Mouse (Mus musculus) heart, embryonic 12.5 days (tissue): Measurements from ENCODE around the gene Prickle1. TPM values are rescaled to one million over a fixed set of nuclear protein-coding genes. Genes with fewer than 3 reads are reported as not detected.

ENCODE experiments used
- ATAC-seq: fragments of 200-750 bp; cut with Nextera tagmentation; 2 replicates; pipeline ENCODE4 v1.8.0; 2017; ENCODE audit warnings: moderate TSS enrichment, moderate library complexity; ENCODE audit not compliant: insufficient number of reproducible peaks, low FRiP score
- H3K27ac ChIP-seq: fragments of 300-500 bp; sonication (generic); 2 replicates; pipeline ENCODE4 v1.5.1; 2016; ENCODE audit warnings: mild to moderate bottlenecking, moderate library complexity; ENCODE audit not compliant: poor library complexity, severe bottlenecking
- H3K27me3 ChIP-seq: fragments of 300-500 bp; sonication (generic); replicated peaks from 2 replicates; pipeline ENCODE4 v1.6.1; 2016; ENCODE audit warnings: mild to moderate bottlenecking, moderate library complexity
- H3K36me3 ChIP-seq: fragments of 300-500 bp; sonication (generic); 2 replicates; pipeline ENCODE4 v1.6.1; 2016; ENCODE audit warnings: mild to moderate bottlenecking, moderate library complexity
- H3K4me1 ChIP-seq: fragments of 300-500 bp; sonication (generic); replicated peaks from 2 replicates; pipeline ENCODE4 v1.6.1; 2016; ENCODE audit warnings: mild to moderate bottlenecking
- H3K4me2 ChIP-seq: fragments of 300-500 bp; sonication (generic); 2 replicates; pipeline ENCODE4 v1.6.1; 2016; ENCODE audit warnings: mild to moderate bottlenecking, moderate library complexity
- H3K4me3 ChIP-seq: fragments of 300-500 bp; sonication (generic); 2 replicates; pipeline ENCODE4 v1.5.1; 2016; ENCODE audit warnings: mild to moderate bottlenecking
- H3K9ac ChIP-seq: fragments of 300-500 bp; sonication (generic); 2 replicates; pipeline ENCODE4 v1.6.1; 2016; ENCODE audit warnings: mild to moderate bottlenecking, moderate library complexity
- H3K9me3 ChIP-seq: fragments of 300-500 bp; sonication (generic); replicated peaks from 2 replicates; pipeline ENCODE4 v1.6.1; 2016; ENCODE audit warnings: mild to moderate bottlenecking, moderate library complexity
- WGBS: fragments of 180-500 bp; shearing (Covaris S2); methylation state at CpG from one replicate; pipeline ENCODE4 v1.1.7; 2016; 5-methylcytosine and 5-hydroxymethylcytosine counted together
- polyA plus RNA-seq: library from polyadenylated mRNA; unstranded; fragments of >200 nt; fragmentation: Nextera tagmentation; extraction: Ambion mirVana; gene quantifications from 2 replicates; pipeline ENCODE4 v1.2.1, GENCODE M21; 2016

Gene Prickle1
- polyA plus RNA-seq, 1 experiment from 2014 or later, result 42.2 TPM

DNA sequence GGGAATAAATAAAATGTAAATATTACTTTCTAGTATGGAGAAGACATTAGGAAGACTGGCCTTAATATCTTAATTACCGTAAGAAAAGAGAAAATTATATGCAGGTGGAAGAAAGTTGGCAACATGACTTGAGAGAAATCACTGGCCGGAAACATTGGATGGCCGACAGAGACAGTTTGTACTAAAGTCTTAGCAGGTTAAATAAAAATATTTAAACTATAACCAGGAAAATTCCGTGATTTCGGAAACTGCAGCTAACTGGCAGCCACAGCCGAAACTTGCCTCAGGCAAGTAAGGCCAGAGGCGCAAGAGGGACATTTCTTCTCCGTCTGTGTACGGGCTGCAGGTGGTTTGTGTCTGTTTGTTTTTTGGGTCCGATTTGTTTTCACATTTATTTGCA is 22.8 kb downstream of the Prickle1 start:
- WGBS, result 92% methylated on average over 10 of the region's 10 CpGs
- Histone ChIP-seq H3K9ac (no peak overlapping the region), H3K4me1 (peaks cover 21% of the 10 kb centered on the region)

GRCm38 (mm10) chr15:93570881-93571495 is 24.7 kb downstream of the Prickle1 start:
- H3K4me1 ChIP-seq, result peaks cover 26% of the 10 kb centered on the region
- ATAC-seq, result no peak
- no peak overlapping the region for H3K27ac ChIP-seq
- no peaks in the 10 kb centered on the region for H3K27me3 ChIP-seq
- no peak overlapping the region for H3K4me2 ChIP-seq
- peaks cover 22% of the 10 kb centered on the region for H3K36me3 ChIP-seq
- H3K4me3 ChIP-seq, result no peak overlapping the region
- 66% methylated on average over 11 of the region's 11 CpGs for WGBS
- no peaks in the 10 kb centered on the region for H3K9me3 ChIP-seq
- H3K9ac ChIP-seq, result no peak overlapping the region

More for the DNA sequence above, 22.8 kb downstream of the Prickle1 start:
- peaks cover 29% of the 10 kb centered on the region for H3K36me3 ChIP-seq
- H3K9me3 ChIP-seq, result peaks cover 7% of the 10 kb centered on the region
- no peak overlapping the region for H3K4me3 ChIP-seq
- H3K27ac ChIP-seq, result no peak overlapping the region
- no peaks in the 10 kb centered on the region for H3K27me3 ChIP-seq
- no peak overlapping the region for H3K4me2 ChIP-seq
- no peak for ATAC-seq

- WGBS, result 81% methylated on average over 3 of the region's 3 CpGs
- Histone ChIP-seq H3K9me3 (no peaks in the 10 kb centered on the region), H3K4me1 (peaks cover 27% of the 10 kb centered on the region), H3K27ac (no peak overlapping the region), H3K4me2 (no peak overlapping the region), H3K36me3 (peaks cover 11% of the 10 kb centered on the region), H3K4me3 (no peak overlapping the region), H3K9ac (no peak overlapping the region), H3K27me3 (no peaks in the 10 kb centered on the region)
- ATAC-seq, result no peak
Observed at GRCm38 (mm10) chr15:93568911-93569310, 26.8 kb downstream of the Prickle1 start.

DNA sequence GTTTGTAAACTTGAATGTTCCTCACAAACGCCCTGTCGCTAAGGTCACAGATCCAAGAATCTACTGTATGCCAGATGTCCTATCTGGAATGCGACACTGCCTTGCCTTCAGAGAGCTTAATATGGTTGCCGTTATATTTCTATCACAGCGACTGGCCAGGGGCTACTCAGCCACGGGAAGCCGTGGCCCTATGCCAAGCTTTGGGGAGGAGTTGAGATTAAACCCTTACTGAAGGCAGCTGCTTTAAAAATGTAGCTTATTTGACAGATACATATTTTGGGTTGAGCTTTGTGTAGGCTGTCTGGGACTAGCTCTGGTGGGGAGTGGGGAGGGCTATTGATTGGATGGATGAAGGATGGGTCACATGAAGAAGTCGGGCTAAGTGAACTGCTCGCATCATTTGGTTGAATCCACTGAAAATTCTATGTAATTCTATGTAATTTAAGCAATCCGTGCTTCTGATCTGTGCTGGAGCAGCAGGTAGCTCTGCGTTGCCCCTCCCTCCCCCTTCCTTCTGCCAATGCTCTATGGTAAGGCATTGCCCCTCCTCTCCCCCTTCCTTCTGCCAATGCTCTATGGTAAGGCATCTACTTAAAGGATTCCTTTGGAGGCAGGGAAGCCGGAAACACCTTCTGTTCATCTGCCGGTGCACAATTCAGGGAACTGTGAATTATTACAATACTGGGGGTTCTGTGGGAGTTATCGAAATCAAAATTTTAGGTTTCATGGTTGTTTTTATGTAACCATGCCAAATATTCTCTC is 28.0 kb downstream of the Prickle1 start:
- WGBS, result 53% methylated on average over 14 of the region's 14 CpGs
- Histone ChIP-seq H3K9ac (no peak overlapping the region), H3K36me3 (peaks cover 7% of the 10 kb centered on the region), H3K27me3 (no peaks in the 10 kb centered on the region), H3K9me3 (no peaks in the 10 kb centered on the region), H3K4me1 (peaks cover 36% of the 10 kb centered on the region), H3K4me2 (peak overlapping the region; percentile 33), H3K27ac (peak overlapping the region; percentile 70), H3K4me3 (no peak overlapping the region)
- no peak for ATAC-seq

GRCm38 (mm10) chr15:93563491-93563890 is 32.2 kb downstream of the Prickle1 start:
- Histone ChIP-seq H3K4me1 (peaks cover 58% of the 10 kb centered on the region), H3K36me3 (peaks cover 5% of the 10 kb centered on the region), H3K27ac (no peak overlapping the region), H3K9ac (no peak overlapping the region), H3K27me3 (no peaks in the 10 kb centered on the region), H3K4me3 (no peak overlapping the region), H3K9me3 (no peaks in the 10 kb centered on the region), H3K4me2 (no peak overlapping the region)
- 44% methylated on average over 5 of the region's 5 CpGs for WGBS
- ATAC-seq, result no peak

DNA sequence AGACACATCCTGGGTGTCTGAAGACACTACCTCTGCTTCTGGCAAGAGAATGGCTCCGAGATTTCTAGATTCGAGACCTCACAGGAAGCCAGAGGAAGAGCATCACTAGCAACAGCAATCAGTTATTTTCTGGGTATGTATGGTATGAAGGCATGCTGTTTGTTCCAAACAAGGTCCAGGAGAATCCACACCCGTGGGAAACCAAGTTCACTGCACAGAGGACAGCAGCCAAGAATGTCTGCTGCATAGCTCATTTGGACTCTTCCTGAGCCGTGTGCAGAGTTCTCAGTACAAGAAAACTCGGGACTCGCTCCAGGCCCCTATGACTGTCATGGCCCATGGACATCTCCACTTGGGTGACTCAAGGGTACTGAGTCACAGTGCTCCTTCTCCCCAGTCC is 34.2 kb downstream of the Prickle1 start:
- 69% methylated on average over 6 of the region's 6 CpGs for WGBS
- Histone ChIP-seq H3K9ac (no peak overlapping the region), H3K4me3 (no peak overlapping the region), H3K4me2 (no peak overlapping the region), H3K27ac (no peak overlapping the region), H3K36me3 (peaks cover 9% of the 10 kb centered on the region), H3K9me3 (no peaks in the 10 kb centered on the region), H3K27me3 (no peaks in the 10 kb centered on the region), H3K4me1 (peaks cover 45% of the 10 kb centered on the region)
- 0 out of 2 replicates have a peak, but pooled peaks have one; percentile 20 for ATAC-seq

- Histone ChIP-seq H3K36me3 (peaks cover 9% of the 10 kb centered on the region), H3K27me3 (no peaks in the 10 kb centered on the region), H3K27ac (no peak overlapping the region), H3K4me3 (no peak overlapping the region), H3K4me1 (peaks cover 62% of the 10 kb centered on the region), H3K9ac (no peak overlapping the region), H3K4me2 (no peak overlapping the region), H3K9me3 (no peaks in the 10 kb centered on the region)
- ATAC-seq, result no peak
- WGBS, result 88% methylated on average over 12 of the region's 12 CpGs
Observed at GRCm38 (mm10) chr15:93558421-93558820, 37.3 kb downstream of the Prickle1 start.

DNA sequence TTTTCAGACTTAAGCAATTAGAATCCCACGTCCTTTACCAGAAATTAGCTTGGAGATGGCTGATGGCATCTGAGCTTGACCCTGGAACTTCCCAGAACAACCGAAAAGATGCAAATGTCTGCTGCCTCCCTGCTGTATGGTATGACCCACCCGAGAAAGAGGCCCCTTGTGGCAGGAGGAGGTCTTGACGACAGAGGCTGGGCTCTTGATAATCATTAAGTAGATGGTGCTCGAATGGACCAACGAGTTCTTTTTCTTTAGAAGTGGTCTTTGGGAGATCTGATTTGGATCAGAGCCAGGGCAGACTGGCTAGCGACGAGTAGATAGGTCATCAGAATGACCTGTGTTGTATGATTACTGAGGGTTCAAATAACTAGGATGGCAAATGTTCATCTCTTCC is 40.0 kb downstream of the Prickle1 start:
- Histone ChIP-seq H3K9ac (no peak overlapping the region), H3K27ac (no peak overlapping the region), H3K4me3 (no peak overlapping the region), H3K36me3 (peaks cover 9% of the 10 kb centered on the region), H3K4me1 (peaks cover 61% of the 10 kb centered on the region), H3K27me3 (no peaks in the 10 kb centered on the region), H3K9me3 (no peaks in the 10 kb centered on the region), H3K4me2 (no peak overlapping the region)
- no peak for ATAC-seq
- 43% methylated on average over 8 of the region's 8 CpGs for WGBS

DNA sequence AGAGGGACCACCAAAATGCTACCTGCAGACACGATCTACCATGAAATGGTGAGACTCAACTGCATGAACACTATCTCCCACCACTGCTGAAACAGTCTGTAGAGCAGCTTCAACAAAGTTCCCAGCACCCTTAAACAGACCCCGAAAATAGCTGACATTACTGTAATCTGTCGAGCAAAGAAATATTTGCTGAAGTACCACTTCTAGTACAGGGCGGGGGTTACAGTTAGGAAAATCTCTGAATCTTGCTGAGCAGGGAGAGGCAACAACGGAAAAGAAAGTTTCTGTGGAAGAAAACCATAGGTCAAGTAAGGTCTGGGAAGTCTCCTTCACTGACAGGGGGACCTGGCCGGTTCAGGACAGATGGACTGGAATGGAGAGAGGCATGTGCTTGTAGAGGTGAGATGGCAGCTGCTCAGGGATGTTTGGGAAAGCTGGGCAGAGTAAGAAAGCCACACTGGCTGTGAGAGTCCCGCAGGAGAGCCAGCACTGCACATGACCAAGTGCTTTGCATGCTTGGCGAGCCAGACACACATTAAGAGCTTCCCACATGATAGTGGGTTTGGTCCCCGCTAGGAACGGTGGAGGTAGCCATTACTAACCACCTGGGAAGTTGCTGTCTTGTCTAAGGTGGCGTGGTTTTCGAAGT is 41.4 kb downstream of the Prickle1 start:
- WGBS, result 53% methylated on average over 12 of the region's 12 CpGs

DNA sequence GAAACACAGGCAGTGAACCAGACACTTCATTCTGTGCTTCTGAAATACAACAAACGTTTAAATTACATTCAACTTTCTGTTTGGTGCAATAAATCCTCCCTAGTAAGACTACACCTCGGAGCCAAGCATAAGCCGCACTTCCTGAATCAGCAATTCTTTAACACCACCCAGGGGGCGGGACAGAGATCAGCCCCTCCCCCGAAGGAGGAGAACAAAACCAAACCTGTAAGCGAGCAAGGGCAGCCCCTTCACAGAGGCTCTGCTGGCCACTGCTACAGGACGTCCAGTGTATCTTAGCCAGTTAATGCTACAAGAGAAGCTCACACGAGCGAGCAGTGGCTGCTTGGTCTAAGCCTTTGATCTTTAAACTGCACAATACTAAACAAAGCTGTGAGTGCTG is 43.5 kb downstream of the Prickle1 start:
- Histone ChIP-seq H3K4me1 (peaks cover 67% of the 10 kb centered on the region), H3K27ac (peak overlapping the region; percentile 35; the same call in 1 of the 2 replicates)
- ATAC-seq, result peak; percentile 73

More for the DNA sequence above, 41.4 kb downstream of the Prickle1 start:
- no peak overlapping the region for H3K9ac ChIP-seq
- no peaks in the 10 kb centered on the region for H3K27me3 ChIP-seq
- peaks cover 57% of the 10 kb centered on the region for H3K4me1 ChIP-seq
- 0 out of 2 replicates have a peak, but pooled peaks have one; percentile 30 for ATAC-seq
- peak overlapping the region; percentile 62 for H3K27ac ChIP-seq
- peak overlapping the region; percentile 1; the same call in 1 of the 2 replicates for H3K4me2 ChIP-seq
- no peak overlapping the region for H3K4me3 ChIP-seq
- H3K9me3 ChIP-seq, result no peaks in the 10 kb centered on the region
- peaks cover 9% of the 10 kb centered on the region for H3K36me3 ChIP-seq

DNA sequence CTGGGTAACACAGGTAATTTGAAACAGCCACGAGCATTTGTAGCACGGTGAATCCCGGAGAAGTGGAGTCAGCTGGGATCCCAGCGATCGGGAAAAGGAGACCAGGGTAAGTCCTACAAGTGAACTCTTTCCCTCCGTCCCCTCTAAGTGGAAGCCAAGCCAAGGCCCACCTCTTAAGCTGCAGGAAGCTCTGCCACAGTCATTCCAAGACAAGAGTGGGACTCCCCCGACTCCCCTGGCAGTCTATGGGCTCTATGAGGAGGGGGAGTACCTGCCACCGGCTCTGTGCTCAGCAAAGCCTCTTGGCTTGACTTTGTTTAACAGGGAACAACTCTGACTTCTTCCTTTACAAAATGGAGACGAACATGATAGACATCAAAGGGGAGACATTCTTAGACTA is 47.4 kb downstream of the Prickle1 start:
- Histone ChIP-seq H3K36me3 (peaks cover 4% of the 10 kb centered on the region; the same call in 1 of the 2 replicates), H3K27me3 (no peaks in the 10 kb centered on the region), H3K4me2 (no peak overlapping the region), H3K4me1 (peaks cover 57% of the 10 kb centered on the region), H3K27ac (no peak overlapping the region), H3K4me3 (no peak overlapping the region), H3K9me3 (no peaks in the 10 kb centered on the region), H3K9ac (no peak overlapping the region)
- WGBS, result 75% methylated on average over 9 of the region's 9 CpGs
- no peak for ATAC-seq

More for the DNA sequence above, 43.5 kb downstream of the Prickle1 start:
- Histone ChIP-seq H3K4me3 (no peak overlapping the region), H3K9ac (no peak overlapping the region), H3K27me3 (no peaks in the 10 kb centered on the region), H3K4me2 (peak overlapping the region; percentile 17), H3K9me3 (no peaks in the 10 kb centered on the region), H3K36me3 (peaks cover 4% of the 10 kb centered on the region; the same call in 1 of the 2 replicates)
- WGBS, result 10% methylated on average over 9 of the region's 9 CpGs
